Mouse (Mus musculus): ENCODE results near the gene Lin37. TPM values are rescaled to one million over a fixed set of nuclear protein-coding genes. Genes with fewer than 3 reads are reported as not detected.
A peak's percentile ranks its signal among the peaks of the same experiment; 100 is the strongest.

Lin37 gene
- total RNA-seq, 2 experiments from 2014 or later: 45.5 to 47.6 TPM

- no peak overlapping the region for H3K4me3 ChIP-seq
- H3K27ac ChIP-seq: no peak overlapping the region
- no peak for TF ChIP-seq CTCF (conservative IDR thresholded peaks at IDR 0.05)
- DNase-seq (ENCODE audit: low spot score in 2 of 2): no peak
Measured at GRCm38 (mm10) chr7:30581547-30581946, 21.9 kb upstream of the Lin37 start.

GRCm38 (mm10) chr7:30579950-30580349, 20.3 kb upstream of the Lin37 start:
- H3K27ac ChIP-seq: no peak overlapping the region

DNA sequence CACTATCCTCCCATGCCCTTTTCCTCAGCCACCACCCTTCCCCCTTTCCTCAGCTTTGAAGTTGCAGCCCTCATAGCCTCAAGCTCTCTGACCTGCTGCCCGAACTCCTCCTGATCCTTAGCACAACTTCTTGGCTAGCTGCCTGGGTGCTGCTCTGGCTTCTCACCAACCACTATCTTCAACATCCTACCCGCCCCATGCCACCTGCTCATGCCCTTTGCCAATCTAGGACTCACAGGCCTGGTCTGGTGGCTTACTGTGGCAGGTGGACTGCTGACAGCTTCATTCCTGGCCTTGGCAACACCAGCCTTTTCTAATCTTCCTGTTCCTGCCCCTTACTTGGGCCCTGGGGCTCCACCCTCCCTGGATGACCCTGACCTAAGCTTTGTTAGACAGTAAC, 13.3 kb upstream of the Lin37 start:
- no peak overlapping the region for H3K27ac ChIP-seq
- TF ChIP-seq CTCF (conservative IDR thresholded peaks at IDR 0.05): no peak
- no peak for DNase-seq (ENCODE audit: low spot score in 2 of 2)
- no peak overlapping the region for H3K4me3 ChIP-seq

More at GRCm38 (mm10) chr7:30579950-30580349, 20.3 kb upstream of the Lin37 start:
- TF ChIP-seq CTCF (conservative IDR thresholded peaks at IDR 0.05): no peak
- no peak for DNase-seq (ENCODE audit: low spot score in 2 of 2)
- no peak overlapping the region for H3K4me3 ChIP-seq

- Histone ChIP-seq H3K27ac (no peak overlapping the region), H3K4me3 (no peak overlapping the region)
- no peak for DNase-seq (ENCODE audit: low spot score in 2 of 2)
- no peak for TF ChIP-seq CTCF (conservative IDR thresholded peaks at IDR 0.05)
Measured at GRCm38 (mm10) chr7:30572389-30572788, 12.8 kb upstream of the Lin37 start.

- Histone ChIP-seq H3K4me3 (no peak overlapping the region), H3K27ac (no peak overlapping the region)
- no peak for TF ChIP-seq CTCF (conservative IDR thresholded peaks at IDR 0.05)
- DNase-seq (ENCODE audit: low spot score in 2 of 2): no peak
Measured at GRCm38 (mm10) chr7:30567555-30567954, 7.9 kb upstream of the Lin37 start.

DNA sequence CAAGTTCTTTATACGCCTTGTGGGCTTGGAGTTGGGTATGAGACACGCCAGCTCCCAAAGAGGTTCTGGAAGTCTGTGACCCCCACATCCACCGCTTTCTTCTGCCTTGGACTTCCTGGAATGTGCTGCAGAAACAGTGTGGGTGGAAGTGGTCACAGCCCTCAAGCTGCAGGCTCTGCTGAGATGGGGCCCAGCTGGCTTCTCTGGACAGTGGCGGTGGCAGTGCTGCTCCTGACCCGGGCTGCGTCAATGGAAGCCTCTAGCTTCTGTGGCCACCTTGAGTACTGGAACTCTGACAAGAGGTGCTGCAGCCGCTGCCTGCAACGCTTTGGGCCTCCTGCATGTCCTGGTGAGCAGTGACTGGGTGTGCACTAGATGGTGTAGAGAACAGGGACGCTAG, 6.4 kb upstream of the Lin37 start:
- no peak overlapping the region for H3K4me3 ChIP-seq
- TF ChIP-seq CTCF (conservative IDR thresholded peaks at IDR 0.05): no peak
- no peak overlapping the region for H3K27ac ChIP-seq
- DNase-seq (ENCODE audit: low spot score in 2 of 2): no peak

GRCm38 (mm10) chr7:30564970-30565571, 5.4 kb upstream of the Lin37 start, which contains the start of gene Igflr1:
TSS of gene Igflr1 (plus strand) at chr7:30565427.
- DNase-seq (ENCODE audit: low spot score in 2 of 2): no peak
- H3K4me3 ChIP-seq: no peak within 1 kb of the TSS
- TF ChIP-seq CTCF (conservative IDR thresholded peaks at IDR 0.05): no peak
- no peak within 1 kb of the TSS for H3K27ac ChIP-seq

GRCm38 (mm10) chr7:30563906-30564280, 4.3 kb upstream of the Lin37 start:
- no peak for TF ChIP-seq CTCF (conservative IDR thresholded peaks at IDR 0.05)
- peak overlapping the region; percentile 93 for H3K4me3 ChIP-seq
- no peak for DNase-seq (ENCODE audit: low spot score in 2 of 2)
- peak overlapping the region; percentile 99 for H3K27ac ChIP-seq

DNA sequence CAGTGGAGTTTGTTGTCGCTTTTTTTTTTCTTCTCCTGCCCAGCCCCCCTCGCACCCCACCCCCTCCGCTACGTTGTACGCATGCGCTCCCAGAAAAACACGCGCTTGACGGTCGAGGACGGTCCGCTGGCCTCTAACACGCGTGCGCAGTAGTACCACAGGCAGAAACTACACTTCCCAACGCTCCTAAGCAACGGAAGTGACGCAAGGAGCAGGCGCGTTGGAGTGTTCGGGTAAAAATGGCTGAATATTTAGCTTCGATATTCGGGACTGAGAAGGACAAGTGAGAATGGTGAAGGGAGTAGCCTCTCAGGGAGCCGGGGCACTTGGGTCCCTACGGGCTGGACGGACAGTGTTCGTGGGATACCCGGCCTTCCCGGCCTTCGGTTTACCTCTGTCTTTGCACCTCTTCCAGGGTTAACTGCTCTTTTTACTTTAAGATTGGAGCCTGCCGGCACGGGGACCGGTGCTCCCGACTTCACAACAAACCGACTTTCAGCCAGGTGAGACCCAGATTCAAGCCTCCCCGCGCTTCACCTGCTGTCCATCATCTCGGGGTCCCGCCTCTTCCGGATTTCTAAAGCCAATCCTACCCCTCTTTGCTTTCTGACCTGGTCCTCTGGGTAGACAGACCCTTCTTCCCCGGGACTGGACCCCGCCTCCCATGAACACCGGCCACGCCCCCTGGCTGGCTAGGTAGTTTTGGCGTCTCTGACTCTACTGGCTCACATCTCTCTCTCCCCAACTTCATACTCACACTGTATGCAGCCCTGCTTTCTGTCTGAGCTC, 3.7 kb upstream of the Lin37 start, which contains the start of the genes U2af1l4, Gm49396 and Psenen:
Gene U2af1l4 (plus strand): TSS at position 185 of the 789 bp plus-strand sequence.
Gene Gm49396 (plus strand): TSS at position 228 of the 789 bp plus-strand sequence.
Gene Psenen (minus strand): TSS at position 511 of the 789 bp plus-strand sequence.
- TF ChIP-seq CTCF (conservative IDR thresholded peaks at IDR 0.05): no peak
- Histone ChIP-seq H3K4me3 (peak within 1 kb of the TSS; percentile 93), H3K27ac (peak within 1 kb of the TSS; percentile 99)
- peak; percentile 95 to 97 for DNase-seq (ENCODE audit: low spot score in 2 of 2)

DNA sequence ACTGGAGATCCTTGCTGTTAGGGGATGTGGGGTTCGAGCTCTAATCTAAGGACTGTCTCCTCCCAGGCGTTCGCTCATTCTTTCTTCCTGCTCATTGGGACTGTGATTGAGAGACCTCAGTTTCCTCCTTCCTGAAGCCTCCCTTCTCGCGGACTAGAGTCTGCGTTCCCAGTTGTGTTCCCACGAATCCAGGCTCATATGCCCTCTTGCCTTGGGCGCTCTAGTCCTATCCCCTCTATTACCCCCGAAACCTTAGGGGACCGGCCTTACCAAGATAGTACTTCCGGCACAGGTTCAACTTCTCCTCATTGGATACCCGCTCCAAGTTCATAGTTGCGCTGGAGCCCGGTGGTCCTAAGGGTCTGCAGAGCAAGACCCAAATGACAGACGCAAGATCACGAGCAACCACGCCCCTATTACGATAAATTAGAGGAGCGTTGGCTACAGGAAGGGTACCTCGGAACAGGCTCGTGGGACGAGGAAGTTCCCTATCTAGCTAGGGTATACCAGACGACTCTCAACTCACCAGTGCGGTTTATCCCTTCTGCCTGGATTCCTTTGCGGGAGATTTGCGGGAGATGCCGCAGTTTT, 3.0 kb upstream of the Lin37 start:
- DNase-seq (ENCODE audit: low spot score in 2 of 2): no peak
- TF ChIP-seq CTCF (conservative IDR thresholded peaks at IDR 0.05): no peak
- Histone ChIP-seq H3K4me3 (peak overlapping the region; percentile 93), H3K27ac (peak overlapping the region; percentile 99)

GRCm38 (mm10) chr7:30560296-30560695, 658 bp upstream of the Lin37 start:
- H3K4me3 ChIP-seq: peak overlapping the region; percentile 32; the same call in 1 of the 2 replicates
- DNase-seq (ENCODE audit: low spot score in 2 of 2): no peak

GRCm38 (mm10) chr7:30558656-30559442, 789 bp downstream of the Lin37 start:
- H3K4me3 ChIP-seq: peak overlapping the region; percentile 79
- DNase-seq (ENCODE audit: low spot score in 2 of 2): no peak
- TF ChIP-seq CTCF (conservative IDR thresholded peaks at IDR 0.05): no peak
- H3K27ac ChIP-seq: peak overlapping the region; percentile 92

More at GRCm38 (mm10) chr7:30560296-30560695, 658 bp upstream of the Lin37 start:
- TF ChIP-seq CTCF (conservative IDR thresholded peaks at IDR 0.05): no peak
- peak overlapping the region; percentile 81 for H3K27ac ChIP-seq
